Mouse (Mus musculus) kidney, postnatal 14 days (tissue): Measurements from ENCODE around the gene Ascl4.

ENCODE experiments used
- DNase-seq: peaks from one replicate; pipeline ENCODE4 v3.0.0; 2022; ENCODE audit warnings: mixed read lengths

Gene Ascl4

DNA sequence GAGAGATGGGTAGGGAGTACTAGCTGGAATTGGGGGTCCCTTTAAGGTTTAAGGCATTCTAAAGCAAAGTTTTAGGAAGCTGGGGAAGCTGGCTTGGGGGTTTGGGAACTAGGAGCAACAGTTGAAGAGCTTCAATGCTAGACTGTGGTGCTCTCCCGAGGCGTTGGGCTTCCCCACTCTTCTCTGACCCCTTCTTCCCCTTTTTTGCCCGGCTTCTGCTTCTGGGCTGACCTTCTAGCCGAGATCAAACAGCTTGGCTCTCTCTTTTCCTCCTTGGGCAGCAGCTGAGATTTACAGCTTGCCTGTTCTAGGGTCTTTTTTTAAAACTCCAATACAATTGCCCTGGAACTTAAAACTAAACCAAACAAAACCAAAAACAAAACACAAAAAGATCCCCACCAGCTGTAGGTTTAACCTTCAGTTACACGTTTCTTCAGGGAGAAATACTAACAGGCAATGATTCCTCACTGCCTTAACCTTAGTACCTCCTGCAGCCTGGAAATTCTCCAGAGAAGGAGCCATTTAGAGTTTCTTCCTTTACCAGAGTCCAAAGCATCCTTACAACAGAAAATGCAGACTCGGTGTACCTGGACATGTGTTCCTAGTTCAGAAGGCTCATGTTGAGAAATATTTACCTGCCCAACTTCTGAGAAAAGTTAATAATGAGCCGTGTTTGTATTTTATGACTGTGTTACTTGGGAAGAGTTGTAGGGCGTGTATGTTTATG lies 42.6 kb downstream of the Ascl4 start:
- peak; percentile 45 for DNase-seq

GRCm38 (mm10) chr10:85971826-85972225 lies 44.3 kb downstream of the Ascl4 start:
- DNase-seq, result no peak

GRCm38 (mm10) chr10:85972915-85973314 lies 45.4 kb downstream of the Ascl4 start:
- DNase-seq, result peak; percentile 8

GRCm38 (mm10) chr10:85989412-85990115 lies 62.1 kb downstream of the Ascl4 start:
- DNase-seq, result peak; percentile 2

DNA sequence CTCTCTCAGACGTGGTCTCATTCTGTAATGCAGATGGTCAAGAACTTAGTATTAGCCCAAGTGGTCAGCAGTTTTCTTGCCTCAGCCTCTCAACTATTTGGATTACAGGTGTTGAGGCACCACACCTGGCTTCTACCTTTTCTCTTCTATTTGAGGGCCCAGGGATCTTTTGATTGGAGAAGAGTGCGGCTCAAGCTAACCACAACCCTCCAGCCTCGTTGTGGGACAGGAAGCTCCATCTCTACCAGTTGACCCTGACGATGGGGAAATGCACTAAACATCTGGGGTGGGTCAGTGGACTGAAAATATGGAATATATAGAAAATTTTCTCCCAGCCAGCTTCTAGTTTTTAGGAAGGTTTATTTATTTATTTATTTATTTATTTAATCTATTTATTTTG lies 64.9 kb downstream of the Ascl4 start:
- no peak for DNase-seq

DNA sequence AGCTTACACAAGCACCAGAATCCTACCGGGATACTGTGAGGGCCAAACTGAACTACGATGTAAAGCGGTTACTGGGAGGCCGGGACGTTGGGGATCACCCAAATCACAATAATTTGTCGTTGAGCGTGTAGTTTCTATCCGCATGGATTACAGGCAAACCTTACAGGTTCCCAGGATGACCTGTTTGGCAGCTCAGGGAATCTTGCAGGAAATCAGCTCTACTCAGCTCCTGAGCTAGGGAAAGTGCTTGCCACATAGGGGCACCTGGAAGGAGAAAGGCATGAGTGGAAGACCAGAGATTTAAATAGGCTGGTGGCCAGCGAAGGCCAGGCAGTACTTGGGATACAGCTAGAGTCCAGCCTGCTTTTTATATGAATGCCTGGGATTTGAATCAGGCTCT lies 66.4 kb downstream of the Ascl4 start:
- no peak for DNase-seq

DNA sequence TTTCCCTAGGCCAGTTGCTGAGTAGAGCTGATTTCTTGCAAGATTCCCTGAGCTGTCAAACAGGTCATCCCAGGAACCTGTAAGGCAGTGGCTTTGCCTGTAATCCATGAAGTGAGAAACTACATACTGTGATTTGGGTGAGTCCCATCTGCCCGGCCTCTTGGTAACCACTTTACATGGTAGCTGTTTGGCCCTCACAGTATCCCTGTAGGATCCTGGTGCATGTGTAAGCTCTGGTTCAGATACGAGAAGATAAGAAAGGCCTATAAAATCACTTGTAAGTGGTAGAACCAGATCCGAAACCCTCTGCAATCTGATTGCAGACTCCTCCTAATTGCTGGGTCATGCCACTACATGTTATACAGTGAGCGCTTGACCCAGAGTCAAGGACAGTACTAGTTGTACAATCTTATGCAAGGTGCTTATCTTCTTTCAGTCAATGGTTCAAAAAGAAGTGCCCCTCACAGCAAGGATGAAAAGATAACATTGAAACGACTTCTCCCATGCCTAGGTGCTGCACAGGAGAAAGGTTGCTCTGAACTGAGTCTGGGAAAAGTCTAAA lies 67.1 kb downstream of the Ascl4 start:
- DNase-seq, result no peak
